34 mouse cellular contexts compared by ENCODE assay signal in the genomic region with DNA sequence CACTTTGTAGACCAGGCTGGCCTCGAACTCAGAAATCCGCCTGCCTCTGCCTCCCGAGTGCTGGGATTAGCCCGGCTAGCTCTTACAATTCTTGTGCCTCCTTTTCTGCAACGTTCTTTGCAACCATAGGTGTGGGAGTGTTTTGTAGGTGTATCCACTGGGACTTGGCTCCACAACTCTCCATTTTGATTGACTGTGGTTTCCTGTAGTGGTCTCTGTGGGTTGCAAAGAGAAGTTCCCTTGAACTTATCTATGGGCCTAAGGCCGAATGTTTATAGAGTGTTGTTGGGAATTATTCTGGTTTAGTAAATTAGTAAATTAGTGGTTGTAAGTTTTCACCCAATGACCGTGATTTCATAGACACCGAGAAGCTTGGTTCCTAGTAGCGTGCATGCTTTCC. TPM values are rescaled to one million over a fixed set of nuclear protein-coding genes. Genes with fewer than 3 reads are reported as not detected.
"Had no signal": no experiment of that assay in that cellular context is flagged by ENCODE, and none has a peak within 500 bp of the region (broad histone marks: within the 10 kb centered on the region; RNA-seq: fewer than 3 reads in every experiment).

No protein-coding gene starts in this region.

- ATAC-seq: liver, embryonic 12.5 days; liver, postnatal 0 days; lung, postnatal 0 days; midbrain, embryonic 13.5 days; midbrain, embryonic 15.5 days; midbrain, embryonic 16.5 days had no signal

- H3K4me2 ChIP-seq: limb, embryonic 12.5 days; limb, embryonic 13.5 days; limb, embryonic 15.5 days; liver, embryonic 11.5 days; liver, embryonic 12.5 days; liver, embryonic 13.5 days; liver, embryonic 15.5 days; lung, embryonic 14.5 days; lung, embryonic 15.5 days; midbrain, embryonic 11.5 days; midbrain, embryonic 12.5 days; midbrain, embryonic 13.5 days; midbrain, embryonic 15.5 days; neural tube, embryonic 12.5 days; neural tube, embryonic 13.5 days had no signal

- DNase-seq: left cerebral cortex, postnatal 4 days; liver; liver, embryonic 13.5 days; liver, postnatal 0 days; lung, adult 18-20 months; lung, adult 2 months; lung, embryonic 14.5 days; lung, postnatal 10 days; lung, postnatal 14 days; lung, postnatal 36 days; lung, postnatal 4 days; midbrain, embryonic 14.5 days had no signal

- H3K36me3 ChIP-seq: limb, embryonic 10.5 days; limb, embryonic 12.5 days; limb, embryonic 13.5 days; limb, embryonic 15.5 days; liver, embryonic 12.5 days; liver, embryonic 13.5 days; liver, embryonic 15.5 days; lung, embryonic 15.5 days; midbrain, embryonic 10.5 days; midbrain, embryonic 12.5 days; midbrain, embryonic 13.5 days; midbrain, embryonic 15.5 days; neural tube, embryonic 12.5 days; neural tube, embryonic 13.5 days had no signal

- H3K9me3 ChIP-seq: limb, embryonic 10.5 days; limb, embryonic 12.5 days; limb, embryonic 13.5 days; limb, embryonic 15.5 days; liver, embryonic 12.5 days; liver, embryonic 13.5 days; liver, embryonic 15.5 days; lung, embryonic 15.5 days; midbrain, embryonic 10.5 days; midbrain, embryonic 12.5 days; midbrain, embryonic 13.5 days; midbrain, embryonic 15.5 days; neural tube, embryonic 12.5 days; neural tube, embryonic 13.5 days had no signal

- H3K27me3 ChIP-seq: limb, embryonic 12.5 days; limb, embryonic 13.5 days; limb, embryonic 15.5 days; liver, embryonic 12.5 days; liver, embryonic 13.5 days; liver, embryonic 15.5 days; lung, embryonic 15.5 days; megakaryocyte, embryonic 14.5 days; midbrain, embryonic 12.5 days; midbrain, embryonic 13.5 days; midbrain, embryonic 15.5 days; neural tube, embryonic 12.5 days; neural tube, embryonic 13.5 days had no signal

- H3K9ac ChIP-seq: limb, embryonic 12.5 days; limb, embryonic 13.5 days; limb, embryonic 15.5 days; liver, embryonic 12.5 days; liver, embryonic 13.5 days; liver, embryonic 14.5 days; liver, embryonic 15.5 days; liver, postnatal 0 days; lung, embryonic 14.5 days; lung, embryonic 15.5 days; midbrain, embryonic 12.5 days; midbrain, embryonic 13.5 days; midbrain, embryonic 15.5 days; neural tube, embryonic 12.5 days; neural tube, embryonic 13.5 days had no signal

- H3K4me3 ChIP-seq: limb, embryonic 10.5 days; limb, embryonic 12.5 days; limb, embryonic 13.5 days; limb, embryonic 15.5 days; liver, embryonic 12.5 days; liver, embryonic 13.5 days; liver, embryonic 15.5 days; lung, embryonic 15.5 days; megakaryocyte, embryonic 14.5 days; midbrain, embryonic 10.5 days; midbrain, embryonic 12.5 days; midbrain, embryonic 13.5 days; midbrain, embryonic 15.5 days; myocyte; neural tube, embryonic 12.5 days; neural tube, embryonic 13.5 days had no signal

- H3K4me1 ChIP-seq: limb, embryonic 10.5 days; limb, embryonic 12.5 days; limb, embryonic 13.5 days; limb, embryonic 15.5 days; liver, embryonic 12.5 days; liver, embryonic 13.5 days; liver, embryonic 15.5 days; midbrain, embryonic 10.5 days; midbrain, embryonic 12.5 days; midbrain, embryonic 13.5 days; midbrain, embryonic 15.5 days; neural tube, embryonic 12.5 days; neural tube, embryonic 13.5 days had no signal

- H3K27ac ChIP-seq: limb, embryonic 10.5 days; limb, embryonic 12.5 days; limb, embryonic 13.5 days; limb, embryonic 15.5 days; liver, embryonic 12.5 days; liver, embryonic 13.5 days; liver, embryonic 14.5 days; liver, embryonic 15.5 days; lung, embryonic 15.5 days; macrophage; midbrain, embryonic 10.5 days; midbrain, embryonic 12.5 days; midbrain, embryonic 13.5 days; midbrain, embryonic 15.5 days; neural tube, embryonic 12.5 days; neural tube, embryonic 13.5 days had no signal

RNA-seq across cellular contexts. Expression of a gene that starts 33.8 kb away (rescaled TPM):
- total RNA-seq: megakaryocyte-erythroid progenitor cell, adult 5-6 weeks had no signal
